Mouse (Mus musculus): ENCODE measurements around the gene D930048N14Rik.
"Not testable (repeated sequence)": the region's sequence is repeated elsewhere in the genome, so short reads cannot be mapped to it uniquely, and the experiment has no call there.

The D930048N14Rik gene

GRCm38 (mm10) chr11:51650691-51651515 is at the start of gene D930048N14Rik, which contains the start of gene N4bp3:
D930048N14Rik (plus strand) TSS chr11:51650954.
N4bp3 (minus strand) TSS chr11:51650842.
- DNase-seq (ENCODE audit: low read depth), result peak; percentile 56

GRCm38 (mm10) chr11:51602253-51602652 is 48.5 kb upstream of the D930048N14Rik start:
- no peak for DNase-seq (ENCODE audit: low read depth)

GRCm38 (mm10) chr11:51605602-51606446 is 44.9 kb upstream of the D930048N14Rik start:
- DNase-seq (ENCODE audit: low read depth), result peak; percentile 66

GRCm38 (mm10) chr11:51606447-51607095 is 44.2 kb upstream of the D930048N14Rik start, which contains the start of gene Hnrnpab:
Hnrnpab (minus strand) TSS chr11:51606847.
- peak; percentile 95 for DNase-seq (ENCODE audit: low read depth)

- no peak for DNase-seq (ENCODE audit: low read depth)
Observed at GRCm38 (mm10) chr11:51607096-51607738, 43.5 kb upstream of the D930048N14Rik start.

GRCm38 (mm10) chr11:51609266-51609909 is 41.4 kb upstream of the D930048N14Rik start:
- no peak for DNase-seq (ENCODE audit: low read depth)

- not testable (repeated sequence) for DNase-seq (ENCODE audit: low read depth)
Observed at GRCm38 (mm10) chr11:51609940-51610339, 40.8 kb upstream of the D930048N14Rik start.

GRCm38 (mm10) chr11:51614256-51614655 is 36.5 kb upstream of the D930048N14Rik start:
- DNase-seq (ENCODE audit: low read depth), result no peak

GRCm38 (mm10) chr11:51615129-51615528 is 35.6 kb upstream of the D930048N14Rik start:
- no peak for DNase-seq (ENCODE audit: low read depth)

GRCm38 (mm10) chr11:51615601-51616000 is 35.2 kb upstream of the D930048N14Rik start:
- peak; percentile 79 for DNase-seq (ENCODE audit: low read depth)

- not testable (repeated sequence) for DNase-seq (ENCODE audit: low read depth)
Observed at GRCm38 (mm10) chr11:51616113-51616512, 34.6 kb upstream of the D930048N14Rik start.

GRCm38 (mm10) chr11:51617693-51618092 is 33.1 kb upstream of the D930048N14Rik start:
- peak; percentile 72 for DNase-seq (ENCODE audit: low read depth)

- no peak for DNase-seq (ENCODE audit: low read depth)
Observed at GRCm38 (mm10) chr11:51618894-51619408, 31.8 kb upstream of the D930048N14Rik start.

- peak; percentile 100 for DNase-seq (ENCODE audit: low read depth)
Observed at GRCm38 (mm10) chr11:51619409-51620060, 31.2 kb upstream of the D930048N14Rik start, which contains the start of gene Nhp2. Nhp2 (plus strand) TSS chr11:51619735.

GRCm38 (mm10) chr11:51620084-51620483 is 30.7 kb upstream of the D930048N14Rik start:
- no peak for DNase-seq (ENCODE audit: low read depth)

GRCm38 (mm10) chr11:51621776-51622175 is 29.0 kb upstream of the D930048N14Rik start:
- no peak for DNase-seq (ENCODE audit: low read depth)

- no peak for DNase-seq (ENCODE audit: low read depth)
Observed at GRCm38 (mm10) chr11:51622971-51623491, 27.7 kb upstream of the D930048N14Rik start.

GRCm38 (mm10) chr11:51625187-51625820 is 25.4 kb upstream of the D930048N14Rik start:
- no peak for DNase-seq (ENCODE audit: low read depth)

- DNase-seq (ENCODE audit: low read depth), result no peak
Observed at GRCm38 (mm10) chr11:51627425-51627824, 23.3 kb upstream of the D930048N14Rik start.

All from c-Kit-positive CD71-negative TER-119-negative erythroid progenitor cells, embryonic 14.5 days (primary cell).